Mouse (Mus musculus): ENCODE measurements around the gene Morc2a.

The Morc2a gene

DNA sequence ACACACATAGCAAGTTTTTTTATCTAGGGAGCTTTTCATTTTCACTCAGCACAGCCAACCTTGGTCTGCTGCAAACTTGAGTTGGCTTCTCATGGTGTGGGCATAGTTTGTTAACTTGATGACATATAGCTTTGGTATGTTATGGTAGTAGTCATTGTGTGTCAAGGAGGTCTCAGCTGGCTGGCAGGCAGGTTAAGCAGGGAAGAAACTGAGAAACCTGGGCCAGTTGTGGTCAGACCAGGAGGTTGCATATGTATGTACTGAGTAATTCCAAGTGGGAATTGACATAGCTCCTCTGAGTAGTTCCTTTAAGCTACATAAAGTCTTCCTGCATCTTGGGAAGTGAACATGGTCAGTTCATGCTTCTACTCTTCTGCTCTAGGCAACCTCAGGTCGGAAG lies 35.2 kb downstream of the Morc2a start:
- DNase-seq (ENCODE audit: low spot score in 2 of 2) = no peak

- DNase-seq (ENCODE audit: low spot score in 2 of 2) = no peak
These were observed 35.9 kb downstream of the Morc2a start for GRCm38 (mm10) chr11:3684723-3685430.

GRCm38 (mm10) chr11:3685431-3685830 lies 36.4 kb downstream of the Morc2a start:
- no peak for DNase-seq (ENCODE audit: low spot score in 2 of 2)

DNA sequence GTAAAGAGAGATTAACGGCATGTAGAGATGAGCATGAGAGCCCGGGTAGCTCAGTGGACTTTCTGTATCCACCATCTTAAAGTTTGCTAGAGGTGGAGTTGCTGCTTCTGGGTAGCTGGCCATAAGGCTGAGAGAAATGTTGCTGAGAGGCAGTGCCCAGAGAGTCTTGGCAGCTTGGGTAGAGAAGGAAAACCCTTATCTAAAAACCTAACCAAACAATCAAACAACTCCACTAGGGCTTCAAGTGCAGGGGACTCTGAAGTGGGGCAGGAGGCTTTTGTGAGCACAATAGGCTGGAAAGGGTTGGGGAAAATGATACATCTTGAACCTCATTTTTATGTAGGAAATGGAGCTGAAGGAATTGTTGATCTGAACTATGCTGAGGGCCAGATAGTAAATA lies 37.3 kb downstream of the Morc2a start:
- DNase-seq (ENCODE audit: low spot score in 2 of 2) = no peak

DNA sequence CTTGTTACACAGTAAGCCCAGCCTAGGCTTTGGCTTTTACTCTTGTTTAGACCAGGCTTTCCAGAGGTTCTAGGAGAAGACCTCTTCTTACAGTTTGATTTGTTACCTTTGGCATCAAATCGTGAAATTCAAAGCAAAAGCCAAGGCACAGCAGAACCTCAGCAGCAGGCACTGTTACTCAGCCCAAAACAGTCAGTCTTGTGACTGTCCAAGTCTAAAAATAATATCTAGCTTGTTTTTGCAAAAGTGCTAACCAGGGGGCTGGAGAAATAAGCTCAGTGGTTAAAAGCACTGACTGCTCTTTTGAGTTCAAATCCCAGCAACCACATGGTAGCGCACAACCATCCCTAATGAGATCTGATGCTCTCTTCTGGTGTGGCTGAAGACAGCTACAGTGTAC lies 37.9 kb downstream of the Morc2a start:
- DNase-seq (ENCODE audit: low spot score in 2 of 2) = no peak

DNA sequence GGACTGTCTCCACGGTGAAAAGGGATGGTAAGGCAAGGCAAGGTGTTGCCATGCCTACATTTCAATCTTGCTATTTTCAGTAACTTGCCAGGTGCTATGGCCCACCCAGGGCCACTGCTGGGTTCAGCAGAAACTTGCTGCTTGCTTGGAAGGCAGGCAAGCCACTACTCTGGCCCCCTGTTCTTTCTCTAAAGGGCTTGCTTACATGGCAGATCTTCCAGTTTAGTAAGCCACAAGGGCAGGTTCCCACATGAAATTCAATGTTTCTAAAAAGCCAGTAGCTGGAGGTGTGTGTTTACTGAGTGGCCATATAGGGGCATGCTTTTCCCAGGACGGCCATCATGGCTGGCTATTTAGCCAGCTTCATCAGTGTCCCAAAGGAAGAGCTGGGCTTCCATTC lies 42.8 kb downstream of the Morc2a start:
- DNase-seq (ENCODE audit: low spot score in 2 of 2) = no peak

DNA sequence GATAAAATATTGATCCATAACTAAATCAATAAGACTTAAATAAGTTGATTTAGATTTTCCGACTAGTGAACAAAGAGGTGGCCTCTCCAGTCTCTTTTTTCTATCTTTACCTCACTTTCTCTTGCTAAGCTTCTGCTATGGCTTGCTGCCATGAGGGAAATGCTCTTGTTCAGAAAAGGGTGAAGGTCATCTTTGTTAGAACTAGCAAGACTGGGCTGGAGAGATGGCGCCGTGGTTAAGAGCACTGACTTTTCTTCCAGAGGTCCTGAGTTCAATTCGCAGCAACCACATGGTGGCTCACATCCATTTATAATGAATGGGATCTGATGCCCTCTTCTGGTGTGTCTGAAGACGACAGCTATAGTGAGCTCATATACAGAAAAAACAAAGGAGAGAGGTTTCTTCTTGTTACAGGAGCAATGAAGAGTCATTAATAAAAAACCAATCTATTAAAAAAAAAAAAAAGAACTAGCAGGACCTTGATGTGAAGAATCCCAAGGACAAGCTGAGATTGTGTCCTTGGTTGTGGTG lies 47.2 kb downstream of the Morc2a start:
- no peak for DNase-seq (ENCODE audit: low spot score in 2 of 2)

DNA sequence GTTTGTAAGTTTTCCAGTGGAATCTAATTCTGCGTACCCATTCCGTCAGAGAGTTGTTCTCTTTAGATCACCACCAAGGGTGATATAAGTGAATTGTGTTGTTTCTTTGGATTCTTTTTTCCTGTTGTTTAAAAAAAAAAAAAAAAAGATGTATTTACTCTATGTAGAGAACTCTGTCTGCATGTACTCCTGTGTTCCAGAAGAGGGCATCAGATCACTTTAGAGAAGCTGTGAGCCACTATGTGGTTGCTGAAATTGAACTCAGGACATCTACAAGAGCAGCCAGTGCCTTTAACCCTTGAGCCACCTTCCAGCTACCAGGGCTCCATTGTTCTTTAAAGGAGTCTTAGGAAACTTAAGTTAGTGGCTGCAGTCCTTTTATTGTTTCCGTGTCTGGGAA lies 48.5 kb downstream of the Morc2a start:
- no peak for DNase-seq (ENCODE audit: low spot score in 2 of 2)

GRCm38 (mm10) chr11:3703089-3703992 lies 54.4 kb downstream of the Morc2a start:
- no peak for DNase-seq (ENCODE audit: low spot score in 2 of 2)

GRCm38 (mm10) chr11:3704404-3704803 lies 55.4 kb downstream of the Morc2a start:
- DNase-seq (ENCODE audit: low spot score in 2 of 2) = no peak

DNA sequence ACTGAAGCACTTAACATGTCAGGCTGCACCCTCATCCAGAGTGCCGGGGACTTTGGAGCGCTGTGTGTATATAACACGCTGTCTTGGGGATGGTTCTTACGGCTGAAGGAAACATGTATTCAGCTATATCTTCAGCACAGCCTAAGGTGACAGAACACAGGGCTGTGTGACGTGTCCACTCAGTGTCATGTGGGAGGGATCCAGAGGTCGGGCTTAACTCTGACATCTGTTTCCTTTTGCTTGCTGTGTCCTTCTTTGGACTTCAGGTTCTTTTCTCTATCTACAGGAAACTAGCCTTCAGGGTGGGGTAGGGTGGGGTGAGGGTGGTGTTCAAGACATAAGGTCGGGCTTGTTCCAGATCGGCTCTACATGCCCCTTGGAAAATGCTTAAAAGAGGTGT lies 58.1 kb downstream of the Morc2a start:
- no peak for DNase-seq (ENCODE audit: low spot score in 2 of 2)

GRCm38 (mm10) chr11:3710203-3710602 lies 61.2 kb downstream of the Morc2a start:
- peak in 1 of 2 experiments; percentile 32 for DNase-seq (ENCODE audit: low spot score in 2 of 2)

- peak in 1 of 2 experiments; percentile 78 for DNase-seq (ENCODE audit: low spot score in 2 of 2)
These were observed 65.5 kb downstream of the Morc2a start for GRCm38 (mm10) chr11:3714486-3714885.

DNA sequence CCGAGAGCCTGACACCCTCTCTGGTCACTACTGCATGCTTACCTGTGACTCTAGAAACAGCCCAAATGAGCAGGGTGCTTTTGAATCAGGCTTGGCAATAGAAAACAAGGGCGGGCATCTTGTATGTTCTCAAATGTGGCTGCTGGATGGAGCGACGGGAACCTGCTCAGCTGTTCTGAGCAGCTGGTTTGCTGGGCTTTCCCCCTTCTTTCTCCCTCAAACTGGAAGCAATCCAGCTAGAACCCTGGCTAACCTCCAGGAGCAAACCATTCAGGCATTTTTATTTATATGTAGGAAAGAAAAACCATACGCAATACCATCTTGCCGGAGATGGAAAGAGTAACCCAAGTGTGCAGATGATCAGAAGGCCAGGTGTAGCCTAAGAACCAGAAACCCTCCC lies 67.7 kb downstream of the Morc2a start:
- peak in 1 of 2 experiments; percentile 38 for DNase-seq (ENCODE audit: low spot score in 2 of 2)

DNA sequence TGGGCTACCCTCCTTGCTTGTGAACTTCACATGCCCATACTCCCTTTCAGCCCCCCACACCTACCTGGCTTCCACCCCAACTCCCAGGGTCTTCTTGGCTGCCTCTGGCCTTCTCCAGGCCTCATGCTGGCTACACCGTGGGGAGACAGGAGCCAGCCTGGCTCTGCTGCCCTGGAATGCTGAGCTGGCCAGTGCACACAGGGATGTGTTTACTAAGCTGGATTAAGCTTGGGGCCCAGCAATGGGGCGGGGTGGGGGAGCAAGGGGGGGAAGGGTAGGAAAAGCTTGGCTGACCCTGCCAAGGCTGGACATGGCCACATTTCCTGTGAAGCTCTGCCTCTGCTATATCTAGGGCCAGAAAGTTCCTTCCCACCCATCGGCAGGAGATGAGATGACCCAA lies 73.0 kb downstream of the Morc2a start:
- no peak for DNase-seq (ENCODE audit: low spot score in 2 of 2)

GRCm38 (mm10) chr11:3722861-3723260 lies 73.9 kb downstream of the Morc2a start:
- DNase-seq (ENCODE audit: low spot score in 2 of 2) = no peak

DNA sequence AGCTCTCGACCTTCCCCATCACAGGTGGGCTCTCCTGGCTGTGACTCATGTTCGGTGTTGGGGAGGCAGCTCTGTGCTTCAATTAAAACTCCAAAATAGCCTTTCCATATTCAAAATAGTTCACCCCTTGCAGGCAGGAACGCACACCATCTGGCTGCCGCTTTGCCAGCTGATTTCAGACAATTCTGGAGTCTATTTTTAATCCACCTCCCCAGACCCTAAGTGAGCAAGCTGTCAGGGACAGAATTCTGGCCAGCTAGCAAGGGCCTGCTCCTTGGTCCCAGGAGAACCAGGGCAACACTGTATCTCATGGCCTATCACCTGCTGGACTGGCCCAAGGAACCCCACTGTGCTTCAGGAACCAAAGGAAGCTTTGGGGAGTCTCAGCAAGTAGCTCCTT lies 74.9 kb downstream of the Morc2a start:
- DNase-seq (ENCODE audit: low spot score in 2 of 2) = peak in 1 of 2 experiments; percentile 73

- DNase-seq (ENCODE audit: low spot score in 2 of 2) = no peak
These were observed 75.7 kb downstream of the Morc2a start for GRCm38 (mm10) chr11:3724726-3725125.

GRCm38 (mm10) chr11:3725331-3726054 lies 76.5 kb downstream of the Morc2a start:
- DNase-seq (ENCODE audit: low spot score in 2 of 2) = no peak

DNA sequence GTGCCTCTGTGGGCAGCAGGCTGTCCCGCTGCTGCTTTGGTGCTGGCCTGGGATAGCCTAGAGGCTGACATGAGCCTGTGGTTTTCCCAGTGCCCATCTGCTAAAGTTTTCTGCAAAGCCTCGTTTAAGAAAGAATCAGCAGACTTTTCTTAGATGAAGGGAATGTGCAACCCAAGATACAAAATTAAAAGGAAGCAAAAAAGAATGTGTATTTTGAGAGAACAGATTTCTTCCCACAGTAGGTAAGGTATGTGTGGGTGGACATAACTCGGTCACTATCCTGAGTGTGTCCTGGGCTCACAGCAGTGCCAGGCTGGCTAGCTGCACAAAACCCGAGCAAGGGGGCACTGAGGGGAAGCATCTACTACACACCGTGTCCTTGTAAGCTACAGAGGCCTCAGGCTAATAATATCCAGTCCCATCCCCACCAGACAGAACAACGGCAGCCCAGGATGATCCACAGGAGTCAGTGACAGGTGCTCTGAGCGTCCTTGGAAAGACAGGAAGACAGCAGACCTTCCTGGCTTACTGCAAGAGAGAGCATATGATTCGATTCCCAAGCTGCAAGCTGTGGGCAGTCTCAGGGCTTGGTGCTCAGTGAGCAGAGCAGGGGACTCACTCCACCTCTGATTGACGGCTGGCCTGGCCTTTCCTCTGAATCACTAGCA lies 78.6 kb downstream of the Morc2a start:
- DNase-seq (ENCODE audit: low spot score in 2 of 2) = no peak

DNA sequence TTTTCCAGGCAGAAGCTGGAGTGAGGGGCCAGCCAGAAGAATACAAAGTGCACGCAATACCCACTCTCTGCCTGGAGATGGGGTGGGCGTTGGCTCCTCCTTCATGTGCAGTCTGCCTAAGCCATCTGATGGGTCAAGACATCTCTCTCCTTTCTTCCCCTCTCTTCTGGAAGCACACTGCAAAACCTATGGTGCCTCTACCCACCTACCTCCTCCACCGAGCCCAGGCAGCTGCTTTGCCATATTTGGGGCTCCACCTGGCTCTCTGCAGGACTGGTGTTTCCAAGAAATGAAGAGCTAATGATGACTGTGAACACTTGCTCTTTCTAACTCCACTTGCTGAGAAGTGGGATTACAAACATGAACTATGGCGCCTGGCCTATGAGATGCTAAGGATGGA lies 82.5 kb downstream of the Morc2a start:
- no peak for DNase-seq (ENCODE audit: low spot score in 2 of 2)
